ENCODE assay signal across 7 mouse cellular contexts in the genomic region with DNA sequence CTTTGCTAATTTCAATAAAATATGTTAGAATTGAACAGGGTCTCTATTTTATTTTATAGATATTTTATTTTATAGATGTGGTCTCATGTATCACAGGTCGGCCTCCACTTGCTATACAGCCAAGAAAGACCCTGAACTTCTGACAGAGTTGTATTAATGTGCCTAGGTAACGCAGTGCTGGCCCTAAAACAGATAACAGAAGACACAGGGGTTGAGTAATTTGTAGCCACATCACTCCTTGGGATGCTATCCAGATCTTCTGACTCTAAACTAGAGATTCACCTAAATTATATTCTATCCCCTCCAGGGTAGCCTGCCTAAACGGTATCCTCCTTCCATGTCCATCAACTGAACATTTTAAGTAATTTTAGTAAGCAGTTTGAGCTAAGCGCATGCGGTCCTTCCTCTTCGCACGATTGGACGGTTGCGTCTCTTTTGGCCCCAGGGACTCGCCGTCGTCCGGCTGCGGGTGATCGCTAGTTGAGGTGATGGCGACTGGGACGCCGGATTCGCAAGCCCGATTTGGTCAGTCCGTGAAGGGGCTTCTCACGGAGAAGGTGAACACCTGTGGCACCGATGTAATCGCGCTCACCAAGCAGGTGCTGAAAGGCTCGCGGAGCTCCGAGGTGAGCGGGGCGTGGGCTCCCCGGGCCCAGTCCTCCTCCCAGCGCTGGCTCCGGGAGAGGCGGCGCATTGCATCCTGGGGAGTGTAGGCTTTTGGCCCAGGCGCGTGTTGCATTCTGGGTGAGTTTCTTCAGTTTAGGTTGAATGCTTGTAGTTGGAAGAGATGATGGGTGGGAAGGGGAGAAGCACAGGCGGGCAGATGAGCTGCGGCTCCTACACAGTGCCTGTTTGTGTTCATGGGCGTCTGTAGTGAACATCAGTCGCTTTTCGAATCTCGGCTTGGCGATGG. TPM values are rescaled to one million over a fixed set of nuclear protein-coding genes. Genes with fewer than 3 reads are reported as not detected.
DNase-seq lines count a peak whose midpoint lies in the region; ATAC-seq and TF ChIP-seq lines count a peak whose summit lies in the region.

A gene (plus strand): TSS at position 447 of the 913 bp plus-strand sequence.

- ATAC-seq in embryonic facial prominence, embryonic 12.5 days (ENCODE audit: insufficient number of reproducible peaks, insufficient read depth, low FRiP score, low TSS enrichment): peak; percentile 93
- ATAC-seq in limb, embryonic 12.5 days (ENCODE audit: insufficient number of reproducible peaks, insufficient read depth, low FRiP score, low TSS enrichment, low read depth): peak; percentile 83
- peak; percentile 98 for ATAC-seq in midbrain, embryonic 15.5 days (replicated peaks)

- peak within 1 kb of the TSS; percentile 60; the same call in 1 of the 2 replicates for H3K27ac ChIP-seq in embryonic facial prominence, embryonic 12.5 days
- H3K27ac ChIP-seq in kidney, adult 2 months (ENCODE audit: insufficient read depth, low read depth, low read length): peak within 1 kb of the TSS; percentile 92
- H3K27ac ChIP-seq in limb, embryonic 12.5 days: peak within 1 kb of the TSS; percentile 54; the same call in 1 of the 2 replicates
- H3K27ac ChIP-seq in midbrain, embryonic 15.5 days: peak within 1 kb of the TSS; percentile 93
- H3K27ac ChIP-seq in spleen, adult 2 months (ENCODE audit: insufficient read depth, low read length): peak within 1 kb of the TSS; percentile 74

- 3% methylated on average over 44 of the region's 44 CpGs for WGBS in embryonic facial prominence, embryonic 12.5 days
- 3% methylated on average over 44 of the region's 44 CpGs for WGBS in kidney, adult 2 months
- WGBS in limb, embryonic 12.5 days: 3% methylated on average over 44 of the region's 44 CpGs
- WGBS in midbrain, embryonic 15.5 days: 2% methylated on average over 44 of the region's 44 CpGs
- 3% methylated on average over 44 of the region's 44 CpGs for WGBS in spleen, adult 2 months

- 0 out of 2 replicates have a peak, but pooled peaks cover 5% of the 10 kb centered on the region for H3K4me1 ChIP-seq in embryonic facial prominence, embryonic 12.5 days
- H3K4me1 ChIP-seq in kidney, adult 2 months (ENCODE audit: control insufficient read depth, insufficient read depth, low read length): peaks cover 5% of the 10 kb centered on the region; the same call in 1 of the 2 replicates
- H3K4me1 ChIP-seq in limb, embryonic 12.5 days (replicated peaks): peaks cover 8% of the 10 kb centered on the region; the same call in 1 of the 2 replicates
- H3K4me1 ChIP-seq in midbrain, embryonic 15.5 days: peaks cover 13% of the 10 kb centered on the region
- peaks cover 2% of the 10 kb centered on the region; the same call in 1 of the 2 replicates for H3K4me1 ChIP-seq in spleen, adult 2 months (ENCODE audit: control insufficient read depth, insufficient read depth, insufficient read length)

- no peak for TF ChIP-seq CTCF in kidney, adult 2 months (conservative IDR thresholded peaks at IDR 0.05; ENCODE audit: insufficient read depth, insufficient read length, low read depth, low read length)
- no peak for TF ChIP-seq CTCF in spleen, adult 2 months (IDR thresholded peaks at IDR 0.05; ENCODE audit: extremely low read depth, insufficient read depth, insufficient read length, insufficient replicate concordance)

- TF ChIP-seq POLR2A in kidney, adult 2 months (IDR thresholded peaks at IDR 0.05; ENCODE audit: low read depth, low read length): no peak
- no peak; the same call in 1 of the 2 replicates for TF ChIP-seq POLR2A in spleen, adult 2 months (IDR thresholded peaks at IDR 0.05; ENCODE audit: low read depth, low read length)

- peak within 1 kb of the TSS; percentile 77 for H3K9ac ChIP-seq in embryonic facial prominence, embryonic 12.5 days
- H3K9ac ChIP-seq in limb, embryonic 12.5 days (replicated peaks): peak within 1 kb of the TSS; percentile 64
- H3K9ac ChIP-seq in midbrain, embryonic 15.5 days: peak within 1 kb of the TSS; percentile 86

- H3K9me3 ChIP-seq in embryonic facial prominence, embryonic 12.5 days: no peaks in the 10 kb centered on the region
- H3K9me3 ChIP-seq in limb, embryonic 12.5 days: no peaks in the 10 kb centered on the region
- no peaks in the 10 kb centered on the region for H3K9me3 ChIP-seq in midbrain, embryonic 15.5 days

- H3K4me3 ChIP-seq in embryonic facial prominence, embryonic 12.5 days: peak within 1 kb of the TSS; percentile 58
- H3K4me3 ChIP-seq in kidney, adult 2 months (ENCODE audit: insufficient read depth, low read depth, low read length): peak within 1 kb of the TSS; percentile 99
- H3K4me3 ChIP-seq in limb, embryonic 12.5 days (replicated peaks): peak within 1 kb of the TSS; percentile 50
- peak within 1 kb of the TSS; percentile 83 for H3K4me3 ChIP-seq in midbrain, embryonic 15.5 days
- H3K4me3 ChIP-seq in spleen, adult 2 months (ENCODE audit: extremely low read depth, insufficient read depth, insufficient read length): peak within 1 kb of the TSS; percentile 84

- DNase-seq in adrenal gland, postnatal 25 days: peak; percentile 87
- DNase-seq in heart, adult 18-20 months: peak; percentile 94 to 96
- peak; percentile 94 for DNase-seq in kidney, adult 2 months
- DNase-seq in spleen, adult 2 months (ENCODE audit: low read depth in 1 of 2, low spot score in 2 of 2): peak; percentile 59 to 91

- no peaks in the 10 kb centered on the region for H3K27me3 ChIP-seq in embryonic facial prominence, embryonic 12.5 days
- no peaks in the 10 kb centered on the region for H3K27me3 ChIP-seq in kidney, adult 2 months (replicated peaks; ENCODE audit: control insufficient read depth, insufficient read depth, low read length)
- H3K27me3 ChIP-seq in limb, embryonic 12.5 days: no peaks in the 10 kb centered on the region
- H3K27me3 ChIP-seq in midbrain, embryonic 15.5 days (replicated peaks): no peaks in the 10 kb centered on the region
- no peaks in the 10 kb centered on the region for H3K27me3 ChIP-seq in spleen, adult 2 months (ENCODE audit: control insufficient read depth, insufficient read depth, low read length)

- 0 out of 2 replicates have a peak, but pooled peaks cover 3% of the 10 kb centered on the region for H3K36me3 ChIP-seq in embryonic facial prominence, embryonic 12.5 days
- H3K36me3 ChIP-seq in kidney, adult 2 months (ENCODE audit: control insufficient read depth, insufficient read depth, low read length): no peaks in the 10 kb centered on the region
- peaks cover 6% of the 10 kb centered on the region for H3K36me3 ChIP-seq in limb, embryonic 12.5 days
- H3K36me3 ChIP-seq in midbrain, embryonic 15.5 days (replicated peaks): no peaks in the 10 kb centered on the region
- no peaks in the 10 kb centered on the region for H3K36me3 ChIP-seq in spleen, adult 2 months (ENCODE audit: control insufficient read depth, insufficient read depth, low read length)

- H3K4me2 ChIP-seq in embryonic facial prominence, embryonic 12.5 days (replicated peaks): peak within 1 kb of the TSS; percentile 51
- H3K4me2 ChIP-seq in limb, embryonic 12.5 days: peak within 1 kb of the TSS; percentile 61
- peak within 1 kb of the TSS; percentile 60 for H3K4me2 ChIP-seq in midbrain, embryonic 15.5 days

RNA-seq across cellular contexts. Expression of the gene that starts here (rescaled TPM):
- total RNA-seq in adrenal gland, postnatal 25 days (2021): 14.4 and 18.0 TPM in 2 replicates
- polyA plus RNA-seq in embryonic facial prominence, embryonic 12.5 days (2016; fragmentation: Nextera tagmentation; extraction: Ambion mirVana): 16.1 TPM in 2 replicates
- 1 to 10 TPM; 7.5 to 8.8 TPM for total RNA-seq in heart, adult 18-20 months (2021)
- 4.8 and 6.0 TPM in 2 replicates for polyA plus RNA-seq in kidney, adult 2 months (2012; rRNA removed)
- polyA plus RNA-seq in limb, embryonic 12.5 days (2016; fragmentation: Nextera tagmentation; extraction: Ambion mirVana): 15.8 and 16.9 TPM in 2 replicates
- polyA plus RNA-seq in midbrain, embryonic 15.5 days (2015; fragmentation: Nextera tagmentation; extraction: Ambion mirVana): 22.4 and 24.1 TPM in 2 replicates
- 2.3 and 2.4 TPM in 2 replicates for polyA plus RNA-seq in spleen, adult 2 months (2012; rRNA removed)

Comparison
In these comparisons a context has a peak if more than half of its experiments do, and no peak if none do; other contexts are left out.
1. Peak in every context shown above with its lines: DNase-seq, ATAC-seq, H3K4me3 ChIP-seq and H3K27ac ChIP-seq.